Mouse (Mus musculus) forebrain, embryonic 14.5 days (tissue): Measurements from ENCODE around the gene Igsf8. TPM values are rescaled to one million over a fixed set of nuclear protein-coding genes. Genes with fewer than 3 reads are reported as not detected.

Experiments
- ATAC-seq: fragments of 200-750 bp; cut with Nextera tagmentation; 2 replicates; pipeline ENCODE4 v1.8.0; 2017; ENCODE audit warnings: mild to moderate bottlenecking, moderate library complexity
- DNase-seq: peaks from one replicate; pipeline ENCODE4 v3.0.0-alpha.2; 2015; ENCODE audit warnings: low spot score
- H3K27ac ChIP-seq: fragments of 300-500 bp; sonication (generic); 2 replicates; pipeline ENCODE4 v1.5.1; 2014; ENCODE audit warnings: low read depth, mild to moderate bottlenecking, control low read depth, low read length, moderate library complexity
- H3K27me3 ChIP-seq: fragments of 300-500 bp; sonication (generic); replicated peaks from 2 replicates; pipeline ENCODE4 v1.6.1; 2014; ENCODE audit warnings: low read length, control low read depth, mixed read lengths; ENCODE audit not compliant: control insufficient read depth, insufficient read depth
- H3K36me3 ChIP-seq: fragments of 300-500 bp; sonication (generic); 2 replicates; pipeline ENCODE4 v1.6.1; 2014; ENCODE audit warnings: low read length, control low read depth; ENCODE audit not compliant: control insufficient read depth, insufficient read depth
- H3K4me1 ChIP-seq: fragments of 300-500 bp; sonication (generic); 2 replicates; pipeline ENCODE4 v1.6.1; 2014; ENCODE audit warnings: antibody characterized with exemption, low read length, control low read depth; ENCODE audit not compliant: control insufficient read depth, insufficient read depth
- H3K4me2 ChIP-seq: fragments of 300-500 bp; sonication (generic); 2 replicates; pipeline ENCODE4 v1.6.1; 2014; ENCODE audit warnings: mild to moderate bottlenecking, control low read depth, low read length
- H3K4me3 ChIP-seq: fragments of 300-500 bp; sonication (generic); 2 replicates; pipeline ENCODE4 v1.5.1; 2014; ENCODE audit warnings: low read depth, low read length, control low read depth
- H3K9ac ChIP-seq: fragments of 300-500 bp; sonication (generic); 2 replicates; pipeline ENCODE4 v1.6.1; 2014; ENCODE audit warnings: mild to moderate bottlenecking, low read length, control low read depth, moderate library complexity
- H3K9me3 ChIP-seq: fragments of 300-500 bp; sonication (generic); replicated peaks from 2 replicates; pipeline ENCODE4 v1.6.1; 2016; ENCODE audit warnings: low read length, control low read depth, mixed read lengths; ENCODE audit not compliant: control insufficient read depth
- WGBS: fragments of 180-500 bp; shearing (Covaris S2); extraction: QIAGEN DNeasy Blood & Tissue Kit; methylation state at CpG from one replicate; pipeline ENCODE4 v1.1.7; 2014; 5-methylcytosine and 5-hydroxymethylcytosine counted together
- polyA plus RNA-seq: library from polyadenylated mRNA; unstranded; fragments of >200 nt; fragmentation: Nextera tagmentation; extraction: Ambion mirVana; gene quantifications from 2 replicates; pipeline ENCODE4 v1.2.1, GENCODE M21; 2014

Igsf8 gene
- polyA plus RNA-seq, 1 experiment from 2014 or later = 147 TPM

- DNase-seq (no peak), ATAC-seq (no peak)
- Histone ChIP-seq H3K4me3 (no peak overlapping the region), H3K4me1 (peaks cover 19% of the 10 kb centered on the region; the same call in 1 of the 2 replicates), H3K9me3 (no peaks in the 10 kb centered on the region), H3K27ac (no peak overlapping the region), H3K27me3 (no peaks in the 10 kb centered on the region), H3K36me3 (0 out of 2 replicates have a peak, but pooled peaks cover 2% of the 10 kb centered on the region), H3K9ac (no peak overlapping the region), H3K4me2 (no peak overlapping the region)
- WGBS = 89% methylated on average over 11 of the region's 11 CpGs
Measured at GRCm38 (mm10) chr1:172293449-172293848, 32.0 kb downstream of the Igsf8 start.

GRCm38 (mm10) chr1:172295751-172296197 is 34.3 kb downstream of the Igsf8 start:
- H3K4me1 ChIP-seq = peaks cover 19% of the 10 kb centered on the region; the same call in 1 of the 2 replicates
- H3K36me3 ChIP-seq = no peaks in the 10 kb centered on the region
- no peaks in the 10 kb centered on the region for H3K9me3 ChIP-seq
- DNase-seq (peak; percentile 74), ATAC-seq (peak; percentile 86)
- peak overlapping the region; percentile 37 for H3K4me2 ChIP-seq
- no peaks in the 10 kb centered on the region for H3K27me3 ChIP-seq
- peak overlapping the region; percentile 62 for H3K27ac ChIP-seq
- WGBS = 22% methylated on average over 4 of the region's 4 CpGs
- H3K4me3 ChIP-seq = no peak overlapping the region; the same call in 1 of the 2 replicates
- H3K9ac ChIP-seq = no peak overlapping the region

DNA sequence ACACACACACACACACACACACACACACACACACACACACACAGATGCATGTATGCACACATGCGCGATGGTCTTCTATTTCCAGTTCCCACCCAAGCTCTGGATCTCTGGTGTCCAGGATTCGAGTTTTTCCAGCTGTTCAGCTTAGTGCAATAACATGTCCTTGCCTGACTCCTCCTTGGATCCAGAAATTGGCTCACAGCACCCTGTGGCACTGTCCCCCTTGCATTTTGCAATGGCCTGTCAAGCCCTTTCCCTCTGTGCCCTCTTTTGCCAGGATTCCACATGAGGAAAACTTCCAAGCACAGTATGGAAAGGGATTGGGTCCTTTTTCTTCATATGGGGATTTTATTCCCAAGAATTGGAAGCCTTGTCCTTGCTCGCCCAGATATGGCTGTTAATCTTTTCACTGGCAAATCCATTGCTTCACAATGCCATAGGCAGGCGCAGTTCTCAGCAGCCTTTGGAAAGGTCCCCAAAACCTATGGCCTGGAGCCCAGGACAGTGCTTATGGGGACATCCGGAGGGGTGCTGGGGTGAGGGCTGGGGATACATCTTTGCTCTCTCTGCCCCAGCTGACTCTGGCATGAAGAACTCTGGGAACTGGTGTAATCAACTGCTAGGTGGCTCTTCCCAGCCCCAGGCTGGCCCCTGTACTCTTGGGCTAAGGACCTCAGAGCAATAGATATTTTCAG is 35.5 kb downstream of the Igsf8 start:
- no peak for ATAC-seq
- H3K4me3 ChIP-seq = peak overlapping the region; percentile 17
- WGBS = 77% methylated on average over 6 of the region's 6 CpGs

DNA sequence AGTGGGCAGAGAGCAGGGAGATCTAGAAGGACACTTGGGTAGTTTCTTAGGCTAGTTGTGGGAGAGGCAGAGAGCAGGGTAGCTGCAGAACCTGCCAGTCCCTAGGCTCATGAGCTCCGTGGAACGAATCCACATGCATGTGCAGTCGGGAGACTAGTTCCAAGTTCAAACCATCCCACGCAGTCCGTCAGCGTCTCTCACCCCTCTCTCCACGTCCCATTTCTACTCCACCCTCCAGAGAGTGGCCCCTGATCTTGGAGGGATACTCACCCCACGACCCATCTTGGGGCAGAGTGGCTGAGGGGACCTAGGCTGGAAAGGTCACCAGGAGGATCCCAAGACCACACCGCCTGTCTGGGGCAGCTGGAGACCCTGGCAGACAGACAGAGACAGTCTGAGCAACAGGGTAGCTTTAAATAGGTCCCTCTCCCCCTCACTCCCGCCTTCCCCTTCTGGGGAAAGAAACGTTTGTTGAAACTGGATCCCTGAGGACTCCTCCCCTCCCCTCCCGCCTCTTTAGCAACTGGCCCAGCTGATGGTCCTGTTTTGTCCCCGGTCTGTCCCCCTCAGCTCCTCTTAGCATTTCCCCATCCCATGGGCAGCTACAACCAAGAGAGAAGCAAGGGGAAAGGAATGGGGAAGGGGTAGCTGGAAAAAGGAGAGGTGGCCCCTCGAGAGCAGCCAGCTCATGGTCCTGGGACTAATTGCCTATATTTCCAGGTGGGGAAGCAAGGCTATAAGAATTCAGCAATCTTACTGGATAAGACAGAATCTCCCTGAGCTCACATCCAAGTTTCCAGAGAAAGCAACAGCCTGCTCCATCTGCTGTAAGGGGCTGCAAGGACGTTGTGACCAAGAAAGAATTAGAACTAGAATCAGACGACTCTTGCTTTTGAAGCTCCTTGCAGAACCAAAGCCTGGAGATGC is 36.4 kb downstream of the Igsf8 start, which contains the start of gene Atp1a2:
Gene Atp1a2 (minus strand): TSS at position 454 of the 927 bp plus-strand sequence.
- Histone ChIP-seq H3K4me2 (peak within 1 kb of the TSS; percentile 37), H3K9me3 (no peaks in the 10 kb centered on the region), H3K36me3 (no peaks in the 10 kb centered on the region), H3K9ac (peak within 1 kb of the TSS; percentile 49), H3K4me3 (peak within 1 kb of the TSS; percentile 17), H3K4me1 (peaks cover 22% of the 10 kb centered on the region; the same call in 1 of the 2 replicates), H3K27ac (peak within 1 kb of the TSS; percentile 62; the same call in 1 of the 2 replicates), H3K27me3 (no peaks in the 10 kb centered on the region)
- DNase-seq (peak; percentile 67), ATAC-seq (peak; percentile 13; the same call in 1 of the 2 replicates)
- 19% methylated on average over 16 of the region's 16 CpGs for WGBS

More for the DNA sequence above, 35.5 kb downstream of the Igsf8 start:
- Histone ChIP-seq H3K27ac (peak overlapping the region; percentile 62; the same call in 1 of the 2 replicates), H3K9me3 (no peaks in the 10 kb centered on the region), H3K9ac (peak overlapping the region; percentile 49), H3K4me2 (peak overlapping the region; percentile 37), H3K36me3 (no peaks in the 10 kb centered on the region), H3K27me3 (no peaks in the 10 kb centered on the region), H3K4me1 (peaks cover 22% of the 10 kb centered on the region; the same call in 1 of the 2 replicates)
- no peak for DNase-seq

GRCm38 (mm10) chr1:172299528-172299927 is 38.1 kb downstream of the Igsf8 start:
- no peak overlapping the region for H3K4me2 ChIP-seq
- no peak for DNase-seq
- no peaks in the 10 kb centered on the region for H3K9me3 ChIP-seq
- H3K27me3 ChIP-seq = no peaks in the 10 kb centered on the region
- no peak overlapping the region for H3K4me3 ChIP-seq
- no peak overlapping the region for H3K9ac ChIP-seq
- no peak overlapping the region for H3K27ac ChIP-seq
- 73% methylated on average over 7 of the region's 7 CpGs for WGBS
- no peak for ATAC-seq
- peaks cover 22% of the 10 kb centered on the region; the same call in 1 of the 2 replicates for H3K4me1 ChIP-seq
- H3K36me3 ChIP-seq = no peaks in the 10 kb centered on the region

DNA sequence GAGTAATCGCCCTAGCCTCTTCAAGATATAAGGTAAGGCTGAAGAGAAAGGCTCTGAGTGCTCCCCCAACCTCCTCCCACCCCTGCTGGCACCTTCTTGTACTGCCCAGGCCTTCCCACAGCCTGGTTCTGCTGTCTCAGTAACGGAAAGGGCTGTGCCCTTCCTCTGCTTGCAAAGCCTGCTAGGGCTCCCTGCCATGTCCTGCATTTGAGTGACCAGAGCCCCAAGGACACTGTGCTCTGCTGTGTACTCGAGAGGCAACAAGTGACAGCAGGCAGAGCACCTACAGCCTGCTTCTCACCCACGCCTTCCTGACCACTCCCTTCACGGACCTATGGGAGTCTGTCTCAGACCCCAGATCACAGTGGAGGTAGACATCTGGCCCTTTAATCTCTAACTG is 38.8 kb downstream of the Igsf8 start:
- peaks cover 15% of the 10 kb centered on the region; the same call in 1 of the 2 replicates for H3K4me1 ChIP-seq
- no peak overlapping the region for H3K4me2 ChIP-seq
- no peak for ATAC-seq
- H3K4me3 ChIP-seq = no peak overlapping the region
- H3K9me3 ChIP-seq = no peaks in the 10 kb centered on the region
- H3K27ac ChIP-seq = no peak overlapping the region
- no peak for DNase-seq
- H3K36me3 ChIP-seq = no peaks in the 10 kb centered on the region
- 63% methylated on average over 5 of the region's 5 CpGs for WGBS
- H3K27me3 ChIP-seq = no peaks in the 10 kb centered on the region
- no peak overlapping the region for H3K9ac ChIP-seq

DNA sequence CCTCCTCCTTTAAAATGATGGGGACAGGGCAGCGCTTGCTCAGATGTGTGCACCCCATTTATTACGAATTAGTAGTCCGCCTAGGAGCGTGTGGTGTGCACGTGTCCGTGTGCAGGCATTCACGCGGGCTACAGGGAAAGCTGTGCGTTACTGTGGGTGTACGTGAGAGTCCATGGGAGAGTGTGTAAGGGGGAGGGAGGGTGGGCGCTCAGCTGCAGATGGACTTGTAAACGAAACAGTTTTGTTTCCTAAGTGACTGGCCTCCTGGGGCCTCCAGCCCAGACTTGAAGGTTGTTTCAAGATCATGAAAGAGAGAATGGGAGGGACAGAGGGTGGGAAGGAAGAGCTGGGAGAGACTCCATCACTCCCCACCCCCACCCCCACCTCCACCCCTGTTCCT is 39.7 kb downstream of the Igsf8 start:
- no peaks in the 10 kb centered on the region for H3K27me3 ChIP-seq
- peak; percentile 37; the same call in 1 of the 2 replicates for ATAC-seq
- H3K4me3 ChIP-seq = no peak overlapping the region
- H3K9ac ChIP-seq = no peak overlapping the region
- no peak overlapping the region for H3K4me2 ChIP-seq
- no peak for DNase-seq
- peaks cover 8% of the 10 kb centered on the region; the same call in 1 of the 2 replicates for H3K4me1 ChIP-seq
- H3K9me3 ChIP-seq = no peaks in the 10 kb centered on the region
- 50% methylated on average over 12 of the region's 12 CpGs for WGBS
- H3K36me3 ChIP-seq = no peaks in the 10 kb centered on the region
- H3K27ac ChIP-seq = no peak overlapping the region

GRCm38 (mm10) chr1:172302311-172302710 is 40.9 kb downstream of the Igsf8 start:
- Histone ChIP-seq H3K9me3 (no peaks in the 10 kb centered on the region), H3K27ac (no peak overlapping the region), H3K4me1 (peaks cover 10% of the 10 kb centered on the region; the same call in 1 of the 2 replicates), H3K4me3 (no peak overlapping the region), H3K4me2 (no peak overlapping the region), H3K27me3 (no peaks in the 10 kb centered on the region), H3K9ac (no peak overlapping the region), H3K36me3 (no peaks in the 10 kb centered on the region)
- WGBS = 69% methylated on average over 3 of the region's 3 CpGs
- DNase-seq (no peak), ATAC-seq (no peak)
